Mouse (Mus musculus): ENCODE measurements around the gene Syt17. TPM values are rescaled to one million over a fixed set of nuclear protein-coding genes. Genes with fewer than 3 reads are reported as not detected.

Syt17 gene
- total RNA-seq, 2 experiments from 2014 or later: 9.0 to 11.4 TPM

- DNase-seq: no peak
Observed at GRCm38 (mm10) chr7:118462818-118463762, 15.1 kb upstream of the Syt17 start.

- DNase-seq: no peak
Observed at GRCm38 (mm10) chr7:118461400-118462136, 13.5 kb upstream of the Syt17 start.

- no peak for DNase-seq
Observed at GRCm38 (mm10) chr7:118453722-118454121, 5.7 kb upstream of the Syt17 start.

GRCm38 (mm10) chr7:118452940-118453339, 4.9 kb upstream of the Syt17 start:
- DNase-seq: no peak

- peak; percentile 60 for DNase-seq
Observed at GRCm38 (mm10) chr7:118447291-118448133, 510 bp downstream of the Syt17 start.

- DNase-seq: no peak
Observed at GRCm38 (mm10) chr7:118443895-118444485, 4.0 kb downstream of the Syt17 start.

- DNase-seq: no peak
Observed at GRCm38 (mm10) chr7:118443371-118443770, 4.7 kb downstream of the Syt17 start.

- DNase-seq: no peak
Observed at GRCm38 (mm10) chr7:118441535-118441934, 6.5 kb downstream of the Syt17 start.

- peak; percentile 46 for DNase-seq
Observed at GRCm38 (mm10) chr7:118437101-118437802, 10.8 kb downstream of the Syt17 start.

- peak; percentile 17 for DNase-seq
Observed at GRCm38 (mm10) chr7:118428937-118429336, 19.1 kb downstream of the Syt17 start.

- no peak for DNase-seq
Observed at GRCm38 (mm10) chr7:118419491-118420180, 28.4 kb downstream of the Syt17 start.

- no peak for DNase-seq
Observed at GRCm38 (mm10) chr7:118414183-118414582, 33.8 kb downstream of the Syt17 start.

- DNase-seq: no peak
Observed at GRCm38 (mm10) chr7:118411877-118412276, 36.1 kb downstream of the Syt17 start.

GRCm38 (mm10) chr7:118409421-118409820, 38.6 kb downstream of the Syt17 start:
- DNase-seq: peak; percentile 16

- no peak for DNase-seq
Observed at GRCm38 (mm10) chr7:118405251-118405650, 42.8 kb downstream of the Syt17 start.

GRCm38 (mm10) chr7:118402576-118403022, 45.4 kb downstream of the Syt17 start:
- DNase-seq: peak; percentile 6

- no peak for DNase-seq
Observed at GRCm38 (mm10) chr7:118401949-118402348, 46.1 kb downstream of the Syt17 start.

- DNase-seq: no peak
Observed at GRCm38 (mm10) chr7:118399764-118400163, 48.3 kb downstream of the Syt17 start.

- no peak for DNase-seq
Observed at GRCm38 (mm10) chr7:118390705-118391104, 57.3 kb downstream of the Syt17 start.

- no peak for DNase-seq
Observed at GRCm38 (mm10) chr7:118380996-118381395, 67.0 kb downstream of the Syt17 start.

All from adrenal gland, postnatal 10 days (tissue).